Mouse (Mus musculus) CD4-positive naive resting alpha-beta T cell, adult 76 days (primary cell): Measurements from ENCODE around the gene Manf. TPM values are rescaled to one million over a fixed set of nuclear protein-coding genes. Genes with fewer than 3 reads are reported as not detected.

Experiments used
- total RNA-seq: library from RNA; stranded (reverse); gene quantifications from one replicate; pipeline ENCODE4 v1.2.4, GENCODE M21; 2023

Gene Manf
- total RNA-seq, result 93.0 TPM

GRCm38 (mm10) chr9:106891829-106892551 is at the start of gene Manf:
Gene Manf (minus strand): TSS chr9:106891979.

GRCm38 (mm10) chr9:106886828-106887702 is 4.7 kb downstream of the Manf start, which contains the start of gene Rbm15b:
Gene Rbm15b (minus strand): TSS chr9:106887428.

DNA sequence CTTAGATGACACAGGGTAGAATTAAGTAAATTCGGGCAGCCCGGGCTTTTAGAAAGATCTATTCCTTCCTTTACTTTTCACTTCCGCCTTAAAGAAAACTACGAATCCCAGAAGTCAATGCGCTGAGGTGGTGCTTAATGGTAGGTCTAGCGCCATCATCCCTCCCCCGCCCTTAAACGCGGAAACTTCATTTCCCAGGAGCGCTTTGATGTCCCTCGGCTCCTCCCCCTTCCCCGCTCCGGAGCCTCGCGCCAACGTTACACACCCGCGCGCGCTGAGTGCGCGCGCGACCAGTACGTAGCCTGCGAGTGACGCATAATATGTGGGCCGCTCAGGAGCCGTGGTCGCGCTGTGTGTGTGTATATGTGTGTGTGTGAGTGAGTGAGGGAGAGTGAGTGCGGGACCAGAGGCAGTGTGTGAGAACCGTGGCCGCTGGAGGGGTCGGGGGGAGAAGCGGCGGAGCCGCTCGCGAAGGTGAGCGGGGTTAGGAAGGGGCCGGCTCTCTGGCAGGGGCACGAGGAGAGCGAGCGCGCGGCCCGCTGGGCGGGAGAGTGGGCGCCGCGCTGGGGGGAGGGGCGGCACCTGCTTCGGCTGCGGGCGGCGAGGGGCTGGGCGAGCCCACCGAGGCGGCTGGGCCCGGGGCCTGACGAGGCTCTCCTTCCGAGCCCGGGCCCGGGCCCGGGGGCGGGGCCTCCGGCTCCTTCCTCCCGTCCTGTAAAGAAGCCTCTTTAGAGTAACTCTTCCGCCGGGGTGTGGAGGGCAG is 70.0 kb downstream of the Manf start, which contains the start of gene Dcaf1:
TSS of gene Dcaf1 (plus strand) at position 257 of the 763 bp plus-strand sequence.

GRCm38 (mm10) chr9:106788812-106789321 is 102.9 kb downstream of the Manf start, which contains the start of gene Rad54l2:
Gene Rad54l2 (minus strand): TSS chr9:106789194.

Other genes starting within 250 kb of the Manf start
- gene Grm2, start 235.9 kb downstream of the Manf start, total RNA-seq, result not detected
- 53.7 TPM for gene Tex264, start 206.1 kb downstream of the Manf start, total RNA-seq
- gene Rad54l2, start 102.8 kb downstream of the Manf start, total RNA-seq, result 35.5 TPM
- gene Dcaf1, start 70.1 kb downstream of the Manf start, total RNA-seq, result 53.2 TPM
- gene Rbm15b, start 4.6 kb downstream of the Manf start, total RNA-seq, result 39.9 TPM